ENCODE assay signal across 7 mouse cellular contexts in genomic region chr2:144215195-144215594, GRCm38 (mm10). TPM values are rescaled to one million over a fixed set of nuclear protein-coding genes. Genes with fewer than 3 reads are reported as not detected.
DNase-seq lines count a peak whose midpoint lies in the region; ATAC-seq lines count a peak whose summit lies in the region.

No protein-coding gene starts in this region.

- H3K36me3 ChIP-seq in forebrain, embryonic 16.5 days (ENCODE audit: control insufficient read depth, insufficient read depth), result no peaks in the 10 kb centered on the region
- H3K36me3 ChIP-seq in neural tube, embryonic 11.5 days (ENCODE audit: control insufficient read depth, insufficient read depth, low read length), result no peaks in the 10 kb centered on the region

- peaks cover 5% of the 10 kb centered on the region; the same call in 1 of the 2 replicates for H3K4me1 ChIP-seq in forebrain, embryonic 16.5 days (replicated peaks; ENCODE audit: control insufficient read depth, insufficient read depth, low read length)
- H3K4me1 ChIP-seq in neural tube, embryonic 11.5 days (ENCODE audit: control insufficient read depth, insufficient read depth, low read length), result 0 out of 2 replicates have a peak, but pooled peaks cover 4% of the 10 kb centered on the region

- no peaks in the 10 kb centered on the region for H3K27me3 ChIP-seq in forebrain, embryonic 16.5 days (replicated peaks; ENCODE audit: control insufficient read depth, insufficient read depth, low read length)
- H3K27me3 ChIP-seq in neural tube, embryonic 11.5 days (ENCODE audit: control insufficient read depth, insufficient read depth, low read length), result no peaks in the 10 kb centered on the region

- H3K4me2 ChIP-seq in forebrain, embryonic 16.5 days (ENCODE audit: low read length), result no peak overlapping the region
- H3K4me2 ChIP-seq in neural tube, embryonic 11.5 days (ENCODE audit: low read depth), result no peak overlapping the region; the same call in 1 of the 2 replicates

- WGBS in forebrain, embryonic 16.5 days, result 5% methylated on average over 7 of the region's 7 CpGs
- WGBS in neural tube, embryonic 11.5 days, result 15% methylated on average over 7 of the region's 7 CpGs

- ATAC-seq in forebrain, embryonic 16.5 days, result peak; percentile 43; the same call in 1 of the 2 replicates
- ATAC-seq in neural tube, embryonic 11.5 days (ENCODE audit: insufficient read depth, low FRiP score, low TSS enrichment), result no peak
- no peak for ATAC-seq in frontal cortex, adult (ENCODE audit: low TSS enrichment)

- H3K9me3 ChIP-seq in forebrain, embryonic 16.5 days (ENCODE audit: control insufficient read depth, low read length), result no peaks in the 10 kb centered on the region
- H3K9me3 ChIP-seq in neural tube, embryonic 11.5 days (ENCODE audit: control insufficient read depth, low read length), result no peaks in the 10 kb centered on the region

- peak; percentile 11 for DNase-seq in right cerebral cortex, postnatal 4 days
- no peak for DNase-seq in right cerebral cortex, adult 18-20 months
- peak; percentile 72 for DNase-seq in heart, postnatal 4 days
- DNase-seq in neural tube, embryonic 11.5 days (ENCODE audit: low spot score), result peak; percentile 41
- no peak for DNase-seq in ovary, postnatal 36 days (ENCODE audit: low spot score)

- no peak overlapping the region; the same call in 1 of the 2 replicates for H3K9ac ChIP-seq in forebrain, embryonic 16.5 days (replicated peaks; ENCODE audit: low read depth, low read length)
- H3K9ac ChIP-seq in neural tube, embryonic 11.5 days (ENCODE audit: low read length), result peak overlapping the region; percentile 28

- no peak overlapping the region for H3K27ac ChIP-seq in forebrain, embryonic 16.5 days (ENCODE audit: low read length)
- H3K27ac ChIP-seq in neural tube, embryonic 11.5 days (ENCODE audit: low read depth, low read length), result no peak overlapping the region

- no peak overlapping the region for H3K4me3 ChIP-seq in forebrain, embryonic 16.5 days (replicated peaks; ENCODE audit: low read length)
- no peak overlapping the region for H3K4me3 ChIP-seq in neural tube, embryonic 11.5 days (ENCODE audit: low read depth, low read length)

RNA-seq across cellular contexts. Expression of gene Mgme1, which starts 55.3 kb away (rescaled TPM):
- polyA plus RNA-seq in forebrain, embryonic 16.5 days (2015; fragmentation: Nextera tagmentation; extraction: Ambion mirVana), result 10.8 and 11.4 TPM in 2 replicates
- 10 to 100 TPM; 10.2 to 11.8 TPM for total RNA-seq in heart, postnatal 4 days (2021)
- 16.8 and 17.0 TPM in 2 replicates for polyA plus RNA-seq in neural tube, embryonic 11.5 days (2014; fragmentation: Nextera tagmentation; extraction: Ambion mirVana)

RNA-seq across cellular contexts. Expression of gene Snx5, which starts 55.5 kb away (rescaled TPM):
- 55.2 and 64.3 TPM in 2 replicates for polyA plus RNA-seq in forebrain, embryonic 16.5 days (2015; fragmentation: Nextera tagmentation; extraction: Ambion mirVana)
- total RNA-seq in heart, postnatal 4 days (2021), result 10 to 100 TPM; 65.8 to 68.2 TPM
- 94.0 and 106 TPM in 2 replicates for polyA plus RNA-seq in neural tube, embryonic 11.5 days (2014; fragmentation: Nextera tagmentation; extraction: Ambion mirVana)

Comparison
In these comparisons a context has a peak if more than half of its experiments do, and no peak if none do; other contexts are left out.
1. DNase-seq: peak in right cerebral cortex, postnatal 4 days (single experiment), heart, postnatal 4 days (single experiment) and neural tube, embryonic 11.5 days (single experiment); none in right cerebral cortex, adult 18-20 months (single experiment) and ovary, postnatal 36 days (single experiment).